Mouse (Mus musculus) liver, embryonic 14 days (tissue): ENCODE measurements around the gene Gm15448. TPM values are rescaled to one million over a fixed set of nuclear protein-coding genes. Genes with fewer than 3 reads are reported as not detected.

Experiments
- polyA plus RNA-seq: library from polyadenylated mRNA; depleted of rRNA; stranded (reverse); fragments of >200 nt; gene quantifications from 2 replicates; pipeline ENCODE4 v1.2.3, GENCODE M21; 2012; rRNA removed

The Gm15448 gene
- 0.02 and 0.07 TPM in 2 replicates for polyA plus RNA-seq

GRCm38 (mm10) chr7:3825599-3825998, at the start of gene Gm15448:
Gm15448 (minus strand) TSS chr7:3825687.

DNA sequence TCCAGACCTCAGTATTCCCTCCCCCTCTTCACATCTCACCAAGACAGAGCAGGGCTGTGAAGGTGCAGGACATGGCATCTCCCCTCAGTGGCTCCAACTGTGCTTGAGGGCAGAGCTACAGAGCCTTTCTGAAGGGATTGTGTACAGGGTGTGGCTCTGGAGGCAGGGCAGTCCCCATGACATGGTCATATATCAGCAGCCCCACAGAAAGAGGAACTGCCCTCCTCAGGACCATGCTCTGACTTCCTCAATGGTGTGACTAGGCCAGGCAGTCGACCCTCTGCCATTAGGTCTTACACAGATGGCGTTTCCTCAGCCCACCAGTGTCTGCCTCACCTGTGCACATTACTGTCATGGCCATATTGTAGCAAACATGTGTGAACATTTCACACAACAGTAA, 19.5 kb upstream of the Gm15448 start, which contains the start of gene Pira2:
Gene Pira2, minus strand, starts transcription at position 101 of the 400 bp plus-strand sequence.

Other genes starting within 250 kb of the Gm15448 start
- 0.07 and 0.09 TPM in 2 replicates for gene Oscar, start 209.5 kb downstream of the Gm15448 start, polyA plus RNA-seq
- gene Ndufa3, start 208.3 kb downstream of the Gm15448 start, polyA plus RNA-seq = 96.0 and 97.2 TPM in 2 replicates
- gene Tfpt, start 195.8 kb downstream of the Gm15448 start, polyA plus RNA-seq = 11.8 TPM in 2 replicates
- gene Prpf31, start 195.7 kb downstream of the Gm15448 start, polyA plus RNA-seq = 27.8 and 30.8 TPM in 2 replicates
- 23.9 and 29.4 TPM in 2 replicates for gene Cnot3, start 180.4 kb downstream of the Gm15448 start, polyA plus RNA-seq
- 3.5 and 3.9 TPM in 2 replicates for gene Leng1, start 159.8 kb downstream of the Gm15448 start, polyA plus RNA-seq
- 4.6 and 5.2 TPM in 2 replicates for gene Tmc4, start 148.1 kb downstream of the Gm15448 start, polyA plus RNA-seq
- 20.7 and 24.8 TPM in 2 replicates for gene Tsen34, start 132.8 kb downstream of the Gm15448 start, polyA plus RNA-seq
- gene Mboat7, start 132.2 kb downstream of the Gm15448 start, polyA plus RNA-seq = 9.0 and 10.6 TPM in 2 replicates
- gene Rps9, start 121.7 kb downstream of the Gm15448 start, polyA plus RNA-seq = 2,051 and 2,190 TPM in 2 replicates
- 1.1 and 1.4 TPM in 2 replicates for gene Pirb, start 105.3 kb downstream of the Gm15448 start, polyA plus RNA-seq
- 0.35 and 0.55 TPM in 2 replicates for gene Pira2, start 19.4 kb upstream of the Gm15448 start, polyA plus RNA-seq
- gene Gm14548, start 72.4 kb upstream of the Gm15448 start, polyA plus RNA-seq = 0.12 and 0.23 TPM in 2 replicates
- gene Lilra6, start 89.8 kb upstream of the Gm15448 start, polyA plus RNA-seq = 0.15 and 0.27 TPM in 2 replicates
- gene Lair1, start 237.5 kb upstream of the Gm15448 start, polyA plus RNA-seq = 0.79 and 1.3 TPM in 2 replicates